In the genomic region with DNA sequence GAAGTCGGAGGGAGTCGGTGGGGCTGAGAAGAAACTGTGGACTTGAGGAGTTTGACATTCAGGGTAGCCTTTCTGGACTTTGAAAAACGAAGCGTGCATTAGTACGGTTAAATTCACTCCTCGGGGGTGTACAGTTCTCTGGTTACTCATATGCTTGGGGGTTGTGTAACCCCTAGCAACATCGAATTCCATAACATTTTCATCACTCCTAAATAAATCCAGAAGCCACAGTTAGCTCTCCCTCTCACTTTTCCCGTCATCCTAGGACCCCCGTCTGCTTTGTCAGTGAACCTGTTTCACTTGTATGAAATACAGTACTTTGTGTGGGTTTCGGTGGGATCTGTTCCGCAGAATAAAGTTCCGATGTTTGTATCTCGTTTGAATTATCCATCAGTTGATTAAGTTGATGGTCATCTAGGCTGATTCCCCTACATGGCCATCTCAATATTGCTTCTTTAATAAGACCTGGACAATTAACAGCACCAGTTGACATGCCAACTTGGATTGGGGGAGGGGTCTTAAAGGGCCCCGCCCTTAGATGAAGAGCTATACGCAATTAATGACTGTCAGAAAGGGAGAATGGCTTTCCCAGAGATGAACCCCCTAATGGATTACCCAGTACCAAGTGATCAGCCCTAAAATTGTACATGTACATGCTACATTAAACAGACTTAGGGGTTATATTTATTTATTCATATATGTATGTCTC, we compare ENCODE assay signal across 8 mouse cellular contexts. TPM values are rescaled to one million over a fixed set of nuclear protein-coding genes. Genes with fewer than 3 reads are reported as not detected.
DNase-seq lines count a peak whose midpoint lies in the region; ATAC-seq and TF ChIP-seq lines count a peak whose summit lies in the region.

No protein-coding gene starts in this region.

- ATAC-seq in limb, embryonic 11.5 days (ENCODE audit: insufficient number of reproducible peaks, low FRiP score, low TSS enrichment, low read depth): no peak

- no peak for TF ChIP-seq CTCF in testis, adult 2 months (IDR thresholded peaks at IDR 0.05; ENCODE audit: control insufficient read depth, insufficient read depth, insufficient replicate concordance, low read depth, low read length)
- no peak for TF ChIP-seq CTCF in small intestine, adult 2 months (IDR thresholded peaks at IDR 0.05; ENCODE audit: extremely low read depth, insufficient read length, insufficient replicate concordance, low read depth, low read length)

- 26% methylated on average over 15 of the region's 15 CpGs for WGBS in limb, embryonic 11.5 days
- 9% methylated on average over 15 of the region's 15 CpGs for WGBS in small intestine, adult 2 months

- peak overlapping the region; percentile 63 for H3K4me2 ChIP-seq in limb, embryonic 11.5 days (ENCODE audit: low read depth, severe bottlenecking)

- peak; percentile 58 for DNase-seq in cerebellum, adult 9-10 months
- DNase-seq in cerebellum, adult 11 months: no peak
- DNase-seq in testis, postnatal 10 days (ENCODE audit: low spot score): no peak
- DNase-seq in limb, embryonic 11.5 days (ENCODE audit: low spot score): no peak
- no peak for DNase-seq in urinary bladder, adult 18-20 months (ENCODE audit: low spot score in 2 of 2)
- DNase-seq in adrenal gland, postnatal 14 days: no peak

- H3K36me3 ChIP-seq in testis, adult 2 months (ENCODE audit: control insufficient read depth, insufficient read depth, low read length): no peaks in the 10 kb centered on the region
- H3K36me3 ChIP-seq in limb, embryonic 11.5 days (ENCODE audit: control insufficient read depth, insufficient read depth, low read length): no peaks in the 10 kb centered on the region
- H3K36me3 ChIP-seq in small intestine, adult 2 months (ENCODE audit: control insufficient read depth, insufficient read depth, low read length): no peaks in the 10 kb centered on the region

- no peaks in the 10 kb centered on the region for H3K9me3 ChIP-seq in limb, embryonic 11.5 days (ENCODE audit: control insufficient read depth, low read length)

- H3K4me1 ChIP-seq in testis, adult 2 months (ENCODE audit: control insufficient read depth, insufficient read depth, low read length): peaks cover 2% of the 10 kb centered on the region; the same call in 1 of the 2 replicates
- H3K4me1 ChIP-seq in limb, embryonic 11.5 days (ENCODE audit: control insufficient read depth, insufficient read depth, low read length): 0 out of 2 replicates have a peak, but pooled peaks cover 4% of the 10 kb centered on the region
- no peaks in the 10 kb centered on the region; the same call in 1 of the 2 replicates for H3K4me1 ChIP-seq in small intestine, adult 2 months (ENCODE audit: control insufficient read depth, insufficient read depth, insufficient read length, low read length)

- H3K27me3 ChIP-seq in testis, adult 2 months (ENCODE audit: control insufficient read depth, insufficient read depth, low read length): no peaks in the 10 kb centered on the region
- H3K27me3 ChIP-seq in limb, embryonic 11.5 days (ENCODE audit: control insufficient read depth, insufficient read depth, low read length): no peaks in the 10 kb centered on the region
- no peaks in the 10 kb centered on the region for H3K27me3 ChIP-seq in small intestine, adult 2 months (ENCODE audit: control insufficient read depth, insufficient read depth, low read length)

- peak overlapping the region; percentile 92 for H3K4me3 ChIP-seq in testis, adult 2 months (ENCODE audit: control insufficient read depth, low read depth, low read length)
- H3K4me3 ChIP-seq in limb, embryonic 11.5 days (ENCODE audit: low read depth, low read length): peak overlapping the region; percentile 88
- H3K4me3 ChIP-seq in small intestine, adult 2 months (ENCODE audit: low read depth, low read length): peak overlapping the region; percentile 72

- peak overlapping the region; percentile 94 for H3K27ac ChIP-seq in testis, adult 2 months (ENCODE audit: control insufficient read depth, insufficient read depth, low read depth, low read length)
- peak overlapping the region; percentile 74; the same call in 1 of the 2 replicates for H3K27ac ChIP-seq in limb, embryonic 11.5 days (replicated peaks; ENCODE audit: low read depth, low read length)
- H3K27ac ChIP-seq in small intestine, adult 2 months (ENCODE audit: insufficient read depth, low read depth, low read length): peak overlapping the region; percentile 45

- no peak for TF ChIP-seq POLR2A in testis, adult 2 months (IDR thresholded peaks at IDR 0.05; ENCODE audit: control insufficient read depth, low read depth, low read length)
- no peak for TF ChIP-seq POLR2A in small intestine, adult 2 months (IDR thresholded peaks at IDR 0.05; ENCODE audit: low read depth, low read length)

- H3K9ac ChIP-seq in limb, embryonic 11.5 days (ENCODE audit: low read length): peak overlapping the region; percentile 91

RNA-seq across cellular contexts. Expression of a gene that starts 0.7 kb away (rescaled TPM):
- 11.6 and 12.5 TPM in 2 replicates for polyA plus RNA-seq in testis, adult 2 months (2012; rRNA removed)
- polyA plus RNA-seq in limb, embryonic 11.5 days (2014; fragmentation: Nextera tagmentation; extraction: Ambion mirVana): 24.2 and 30.3 TPM in 2 replicates
- polyA plus RNA-seq in small intestine, adult 2 months (2012; rRNA removed): 4.7 and 11.9 TPM in 2 replicates
- total RNA-seq in adrenal gland, postnatal 14 days (2021): 14.2 and 15.3 TPM in 2 replicates

RNA-seq across cellular contexts. Expression of a gene that starts 55.3 kb away (rescaled TPM):
- polyA plus RNA-seq in testis, adult 2 months (2012; rRNA removed): 9.2 and 9.9 TPM in 2 replicates
- polyA plus RNA-seq in limb, embryonic 11.5 days (2014; fragmentation: Nextera tagmentation; extraction: Ambion mirVana): 32.5 and 35.4 TPM in 2 replicates
- 2.4 and 5.1 TPM in 2 replicates for polyA plus RNA-seq in small intestine, adult 2 months (2012; rRNA removed)
- total RNA-seq in adrenal gland, postnatal 14 days (2021): 24.1 and 24.7 TPM in 2 replicates
